Mouse (Mus musculus): ENCODE measurements at regions not wholly inside any gene's neighbourhood (a gene's known extent, or its start where the extent isn't known, plus 50 kb on each side); places are given as distances from the start of the nearest gene placed in this dataset.

DNA sequence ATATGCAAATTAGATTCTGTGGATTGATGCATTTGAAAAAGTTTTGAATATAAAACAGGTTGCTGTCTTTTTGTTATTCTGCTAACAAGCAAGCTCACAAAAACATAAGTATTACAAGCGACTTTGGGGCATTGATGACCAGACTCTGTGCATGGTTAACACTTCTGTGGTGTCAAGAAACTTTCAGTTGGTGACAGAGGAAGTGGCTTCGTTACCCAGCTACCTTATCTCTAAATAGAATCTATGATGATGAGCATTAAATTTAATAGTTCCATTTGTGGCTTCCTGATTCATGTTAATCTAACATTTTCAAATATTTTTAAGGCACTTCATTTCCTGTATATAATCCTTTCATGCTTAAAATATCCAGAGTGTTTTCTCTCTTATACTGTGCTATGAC is 100.8 kb downstream of the Tm2d1 start:
- peak; percentile 37 for DNase-seq (ENCODE audit: low read depth, low spot score)
- H3K36me3 ChIP-seq (ENCODE audit: control insufficient read depth in 1 of 2, insufficient read depth in 2 of 2, low read length in 2 of 2): peaks cover 0 to 4% of the 10 kb centered on the region in 2 experiments; a peak in 2 of 4 replicates
- no peak overlapping the region for H3K9ac ChIP-seq (ENCODE audit: control insufficient read depth, low read depth, low read length, poor library complexity, severe bottlenecking)
- no peaks in the 10 kb centered on the region; a peak in 1 of 4 replicates for H3K4me1 ChIP-seq (ENCODE audit: control insufficient read depth in 1 of 2, insufficient read depth in 2 of 2, low read length in 2 of 2)
- H3K27ac ChIP-seq (ENCODE audit: control insufficient read depth, low read depth, low read length): no peak overlapping the region
- H3K4me3 ChIP-seq (ENCODE audit: control insufficient read depth in 1 of 2, insufficient read depth in 1 of 2, low read depth in 2 of 2, low read length in 2 of 2): no peak overlapping the region
- H3K27me3 ChIP-seq (ENCODE audit: control insufficient read depth in 1 of 2, insufficient read depth in 2 of 2, low read length in 2 of 2): no peaks in the 10 kb centered on the region
- TF ChIP-seq MYC (IDR thresholded peaks at IDR 0.05; ENCODE audit: low read depth, low read length) (no peak), MYB (IDR thresholded peaks at IDR 0.05; ENCODE audit: low read depth, low read length) (peak; percentile 43; the same call in 1 of the 2 replicates), GATA1 (IDR thresholded peaks at IDR 0.05; ENCODE audit: low read depth, low read length) (peak; percentile 33; the same call in 1 of the 2 replicates), EP300 (IDR thresholded peaks at IDR 0.05; ENCODE audit: low read depth in 1 of 2, low read length in 2 of 2) (peak in 1 of 2 experiments; percentile 51; a peak in 2 of 4 replicates)
- H3K9me3 ChIP-seq (replicated peaks; ENCODE audit: insufficient read depth, low read length): no peaks in the 10 kb centered on the region
- no peaks in the 10 kb centered on the region for H3K79me2 ChIP-seq (ENCODE audit: control insufficient read depth, insufficient read depth, low read length, poor library complexity)

DNA sequence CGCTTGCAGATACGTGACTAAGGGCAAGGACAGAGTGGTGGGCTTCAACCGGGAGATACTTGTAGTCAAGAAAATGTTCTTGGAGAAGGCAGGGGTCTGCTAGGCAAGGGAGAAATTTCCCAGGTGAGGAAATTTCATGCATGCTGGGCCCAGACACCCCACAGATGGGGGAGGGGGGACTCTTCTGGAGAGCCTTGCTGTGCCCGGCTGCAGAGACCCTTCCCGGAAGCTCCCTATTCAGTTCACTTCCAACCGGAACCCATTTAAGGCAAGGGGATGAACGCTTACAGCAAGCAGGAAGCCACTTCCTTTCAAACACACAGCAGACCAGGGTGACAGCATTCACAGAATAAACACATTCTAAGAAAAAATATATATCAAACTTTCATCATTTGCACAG is 124.8 kb downstream of the Tm2d1 start:
- DNase-seq (ENCODE audit: low read depth, low spot score): no peak
- Histone ChIP-seq H3K27ac (ENCODE audit: control insufficient read depth, low read depth, low read length) (no peak overlapping the region), H3K9ac (ENCODE audit: control insufficient read depth, low read depth, low read length, poor library complexity, severe bottlenecking) (no peak overlapping the region), H3K36me3 (ENCODE audit: control insufficient read depth in 1 of 2, insufficient read depth in 2 of 2, low read length in 2 of 2) (no peaks in the 10 kb centered on the region), H3K27me3 (ENCODE audit: control insufficient read depth in 1 of 2, insufficient read depth in 2 of 2, low read length in 2 of 2) (no peaks in the 10 kb centered on the region; a peak in 1 of 4 replicates), H3K79me2 (ENCODE audit: control insufficient read depth, insufficient read depth, low read length, poor library complexity) (no peaks in the 10 kb centered on the region), H3K4me3 (ENCODE audit: control insufficient read depth in 1 of 2, insufficient read depth in 1 of 2, low read depth in 2 of 2, low read length in 2 of 2) (no peak overlapping the region), H3K9me3 (replicated peaks; ENCODE audit: insufficient read depth, low read length) (no peaks in the 10 kb centered on the region), H3K4me1 (ENCODE audit: control insufficient read depth in 1 of 2, insufficient read depth in 2 of 2, low read length in 2 of 2) (no peaks in the 10 kb centered on the region)
- TF ChIP-seq POLR2A (IDR thresholded peaks at IDR 0.05; ENCODE audit: control insufficient read depth in 1 of 2, insufficient read depth in 1 of 2, low read depth in 1 of 2, low read length in 2 of 2, poor library complexity in 1 of 2) (no peak), USF2 (IDR thresholded peaks at IDR 0.05; ENCODE audit: borderline replicate concordance in 1 of 2, insufficient read depth in 1 of 2, low read depth in 1 of 2, low read length in 2 of 2) (no peak), MYB (IDR thresholded peaks at IDR 0.05; ENCODE audit: low read depth, low read length) (no peak)

DNA sequence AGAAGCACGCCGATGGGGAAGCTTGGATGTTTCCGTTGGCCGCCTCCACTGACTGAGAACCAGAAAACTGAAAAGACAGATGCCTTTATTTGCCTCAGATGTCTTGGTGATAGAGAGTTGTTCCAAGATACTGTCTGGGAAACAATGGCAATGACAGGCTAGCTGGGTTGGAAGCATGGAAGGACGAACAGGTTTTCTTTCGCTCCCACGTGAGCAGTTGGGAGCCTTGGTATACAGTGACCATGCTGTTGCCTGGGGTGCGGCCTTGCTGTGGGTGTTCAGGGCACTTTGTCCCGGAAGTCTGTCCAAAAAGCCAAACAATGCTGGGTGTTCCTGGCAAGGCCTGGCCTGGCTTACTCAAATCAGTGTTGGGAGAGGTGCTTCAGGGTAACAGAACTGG is 125.4 kb downstream of the Tm2d1 start:
- Histone ChIP-seq H3K4me3 (ENCODE audit: control insufficient read depth in 1 of 2, insufficient read depth in 1 of 2, low read depth in 2 of 2, low read length in 2 of 2) (no peak overlapping the region), H3K27me3 (ENCODE audit: control insufficient read depth in 1 of 2, insufficient read depth in 2 of 2, low read length in 2 of 2) (no peaks in the 10 kb centered on the region; a peak in 1 of 4 replicates), H3K79me2 (ENCODE audit: control insufficient read depth, insufficient read depth, low read length, poor library complexity) (no peaks in the 10 kb centered on the region), H3K9ac (ENCODE audit: control insufficient read depth, low read depth, low read length, poor library complexity, severe bottlenecking) (no peak overlapping the region), H3K27ac (ENCODE audit: control insufficient read depth, low read depth, low read length) (no peak overlapping the region), H3K36me3 (ENCODE audit: control insufficient read depth in 1 of 2, insufficient read depth in 2 of 2, low read length in 2 of 2) (no peaks in the 10 kb centered on the region), H3K9me3 (replicated peaks; ENCODE audit: insufficient read depth, low read length) (no peaks in the 10 kb centered on the region), H3K4me1 (ENCODE audit: control insufficient read depth in 1 of 2, insufficient read depth in 2 of 2, low read length in 2 of 2) (no peaks in the 10 kb centered on the region)
- DNase-seq (ENCODE audit: low read depth, low spot score): no peak
- TF ChIP-seq RAD21 (IDR thresholded peaks at IDR 0.05; ENCODE audit: low read depth, low read length): no peak
- TF ChIP-seq MXI1 (IDR thresholded peaks at IDR 0.05; ENCODE audit: low read depth, low read length): no peak

Measured in MEL (cell line).